Mouse (Mus musculus) natural killer cell, adult 2 months (primary cell): ENCODE measurements around the gene Ecm1.
A peak's percentile ranks its signal among the peaks of the same experiment; 100 is the strongest.
"Not testable (repeated sequence)": the region's sequence is repeated elsewhere in the genome, so short reads cannot be mapped to it uniquely, and the experiment has no call there.

Source experiments
- DNase-seq, 2 experiments: peaks; one replicate each; pipeline ENCODE4 v3.0.0; 2022; ENCODE audit warnings: low spot score in 2 of 2

The Ecm1 gene

DNA sequence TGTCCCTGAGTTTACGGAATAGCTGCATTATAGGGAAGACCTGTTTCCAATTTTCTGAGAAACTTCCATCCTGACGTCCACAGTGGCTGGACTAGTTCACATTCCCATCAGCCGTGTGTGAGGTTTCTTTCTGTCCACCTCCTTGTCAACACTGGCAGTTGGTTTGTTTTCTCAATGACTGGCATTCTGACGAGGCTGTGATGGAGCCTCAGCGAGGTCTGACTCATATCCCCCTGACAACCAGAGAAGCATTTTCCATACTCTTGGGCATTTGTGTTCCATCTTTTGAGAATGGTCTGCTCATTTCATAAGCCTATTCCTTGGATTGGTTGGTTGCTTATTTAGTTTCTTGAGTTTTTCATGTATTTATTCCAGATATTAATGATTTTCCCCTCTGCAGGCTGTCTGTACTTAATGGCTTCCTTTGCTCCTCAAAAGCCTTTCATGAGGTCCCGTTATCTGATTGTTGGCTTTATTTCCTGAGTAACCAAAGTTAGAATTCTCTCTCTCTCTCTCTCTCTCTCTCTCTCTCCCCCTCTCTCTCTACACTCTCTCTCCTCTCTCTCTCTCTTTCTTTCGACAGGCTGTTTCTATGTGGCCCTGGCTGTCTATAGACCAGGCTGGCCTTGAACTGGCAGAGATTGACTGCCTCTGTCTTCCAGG lies 12.5 kb downstream of the Ecm1 start:
- no peak for DNase-seq

GRCm38 (mm10) chr3:95725863-95726262 lies 13.5 kb downstream of the Ecm1 start:
- DNase-seq: no peak

- no peak for DNase-seq
Observed at GRCm38 (mm10) chr3:95722386-95722785, 17.0 kb downstream of the Ecm1 start.

DNA sequence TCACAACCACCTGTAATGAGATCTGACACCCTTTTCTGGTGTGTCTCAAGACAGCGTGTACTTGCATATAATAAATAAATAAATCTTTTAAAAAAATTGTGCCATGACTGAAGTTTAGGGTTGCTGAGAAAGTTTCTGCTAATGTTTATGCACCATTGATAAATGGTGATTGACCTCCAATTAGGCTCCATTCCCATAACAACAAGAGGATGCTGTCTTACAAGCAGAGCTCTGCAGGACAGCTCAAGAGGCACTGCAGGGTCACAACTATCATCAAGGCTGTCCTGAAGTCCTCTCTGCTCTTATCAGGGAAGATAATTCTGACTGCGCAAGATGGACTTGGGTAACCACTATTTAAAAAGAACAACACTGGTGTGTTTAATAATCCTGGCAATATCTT lies 21.2 kb downstream of the Ecm1 start:
- DNase-seq: no peak

DNA sequence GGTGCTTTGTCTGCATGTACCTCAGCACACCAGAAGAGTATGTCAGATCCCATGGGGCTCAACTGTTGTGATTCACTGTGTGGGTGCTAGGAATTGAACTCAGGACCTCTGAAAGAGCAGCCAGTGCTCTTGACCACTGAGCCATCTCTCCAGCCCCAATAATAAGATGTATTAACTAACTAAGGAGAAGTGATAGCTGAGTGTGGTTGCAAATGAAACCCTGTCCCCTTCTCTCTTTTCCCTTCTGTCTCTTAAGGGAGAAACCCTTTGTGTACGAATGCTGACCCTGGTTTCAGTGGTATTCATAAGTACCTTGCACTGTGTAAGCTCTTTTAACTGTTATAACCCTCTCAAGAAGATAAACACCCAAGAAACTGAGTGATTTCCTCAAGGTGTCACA lies 23.3 kb downstream of the Ecm1 start:
- DNase-seq: no peak

DNA sequence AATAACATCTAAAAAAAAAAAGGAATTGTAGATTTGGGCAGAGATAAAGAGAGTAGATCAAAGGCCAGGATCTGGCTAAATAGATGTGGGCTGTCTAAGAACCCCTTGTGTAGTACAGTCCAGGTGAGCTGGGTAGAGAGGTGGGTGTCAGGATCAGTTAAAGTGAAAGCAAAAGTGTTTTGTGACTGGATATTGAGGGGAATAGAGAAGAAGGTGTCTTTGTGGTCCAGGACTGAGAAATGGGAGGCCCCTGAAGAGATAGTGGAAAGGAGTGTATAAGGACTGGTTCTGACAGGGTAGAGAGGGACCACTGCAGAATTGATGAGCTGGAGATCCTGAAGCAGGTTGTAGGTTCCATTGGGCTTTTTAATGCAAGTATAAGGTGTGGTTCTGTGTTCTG lies 29.4 kb downstream of the Ecm1 start:
- no peak for DNase-seq

DNA sequence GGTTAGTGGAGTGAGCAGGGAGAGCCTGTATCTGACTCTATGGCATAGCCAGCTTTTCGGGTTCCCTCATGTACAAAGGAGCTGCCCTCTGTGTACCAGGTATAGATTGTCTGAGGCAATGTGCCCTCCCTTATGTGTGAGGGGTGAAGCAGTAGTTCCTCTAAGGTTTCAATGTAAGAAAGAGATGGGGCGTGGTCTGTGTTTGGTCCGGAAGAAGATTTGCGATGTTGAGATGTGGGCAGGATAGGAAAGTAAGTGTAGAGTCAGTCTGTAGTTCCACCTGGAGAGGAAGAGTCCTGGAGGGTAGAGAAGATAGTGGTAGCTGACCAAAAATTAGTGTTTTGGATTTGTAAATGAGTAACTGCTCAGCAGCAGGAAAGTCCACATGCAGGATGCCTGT lies 30.3 kb downstream of the Ecm1 start:
- DNase-seq: no peak

- DNase-seq: peak in 1 of 2 experiments; percentile 32
Observed at GRCm38 (mm10) chr3:95707497-95707896, 31.9 kb downstream of the Ecm1 start.

DNA sequence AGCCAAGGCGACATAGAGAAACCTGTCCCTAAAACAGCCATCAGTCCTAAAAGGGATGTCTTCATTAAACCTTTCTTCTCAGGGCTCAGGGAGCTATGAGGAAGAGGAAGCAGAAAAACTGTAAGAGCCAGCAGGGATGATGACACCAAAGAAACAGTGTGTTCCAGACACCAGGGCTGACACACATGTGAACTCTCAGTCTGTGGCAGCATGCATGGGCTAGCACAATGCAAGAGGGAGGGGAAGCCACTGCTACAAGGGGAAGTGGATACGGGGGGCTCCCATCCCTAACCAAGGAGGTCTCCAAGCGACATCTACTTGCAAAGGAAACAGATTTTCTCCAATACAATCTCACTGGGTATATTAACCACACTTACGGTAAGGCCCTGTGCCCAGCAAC lies 33.1 kb downstream of the Ecm1 start:
- DNase-seq: no peak

DNA sequence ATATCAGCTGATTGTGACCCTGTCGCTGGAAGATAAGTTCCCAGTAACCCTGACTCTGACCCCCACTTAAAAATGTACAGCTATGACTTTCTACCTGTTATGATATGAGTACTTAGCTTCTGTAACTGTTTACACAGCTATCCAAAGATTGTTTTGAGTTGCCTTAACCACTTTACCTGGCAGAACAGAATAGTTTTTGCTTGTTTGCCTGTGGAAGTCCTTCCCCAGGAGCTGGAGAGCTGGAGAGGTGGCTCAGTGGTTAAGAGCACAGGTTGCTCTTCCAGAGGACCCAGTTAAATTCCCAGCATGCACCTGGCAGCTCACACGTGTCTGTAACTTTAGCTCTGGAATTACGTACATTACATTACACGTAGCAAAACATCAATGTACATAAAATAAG lies 34.8 kb downstream of the Ecm1 start:
- no peak for DNase-seq

GRCm38 (mm10) chr3:95703276-95703675 lies 36.1 kb downstream of the Ecm1 start:
- no peak for DNase-seq

- DNase-seq: no peak
Observed at GRCm38 (mm10) chr3:95701877-95702540, 37.4 kb downstream of the Ecm1 start.

GRCm38 (mm10) chr3:95701085-95701484 lies 38.3 kb downstream of the Ecm1 start:
- no peak for DNase-seq

GRCm38 (mm10) chr3:95700233-95700681 lies 39.1 kb downstream of the Ecm1 start:
- no peak for DNase-seq

- no peak for DNase-seq
Observed at GRCm38 (mm10) chr3:95698286-95698685, 41.1 kb downstream of the Ecm1 start.

DNA sequence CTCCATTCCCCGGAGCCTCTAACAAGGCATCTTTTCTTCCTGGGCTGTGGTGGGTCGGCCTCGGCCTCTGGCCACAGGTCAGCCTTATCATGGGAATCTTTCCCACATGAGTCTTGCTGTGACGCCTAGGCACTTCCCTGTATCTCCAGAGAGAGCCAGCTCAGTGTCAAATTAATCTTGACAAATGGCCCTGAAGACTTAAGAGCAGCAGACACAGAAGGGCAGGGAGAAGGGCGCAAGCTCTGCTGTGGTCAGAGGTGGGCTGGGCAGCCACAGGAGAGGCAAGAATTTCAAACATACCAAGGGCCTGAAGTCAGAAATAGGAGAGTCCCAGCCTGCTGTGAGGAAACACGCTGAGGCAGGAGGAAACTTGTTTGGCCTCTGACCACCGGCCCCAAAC lies 43.0 kb downstream of the Ecm1 start:
- DNase-seq: no peak

GRCm38 (mm10) chr3:95695796-95696195 lies 43.6 kb downstream of the Ecm1 start:
- no peak for DNase-seq

GRCm38 (mm10) chr3:95694808-95695703 lies 44.3 kb downstream of the Ecm1 start:
- no peak for DNase-seq

DNA sequence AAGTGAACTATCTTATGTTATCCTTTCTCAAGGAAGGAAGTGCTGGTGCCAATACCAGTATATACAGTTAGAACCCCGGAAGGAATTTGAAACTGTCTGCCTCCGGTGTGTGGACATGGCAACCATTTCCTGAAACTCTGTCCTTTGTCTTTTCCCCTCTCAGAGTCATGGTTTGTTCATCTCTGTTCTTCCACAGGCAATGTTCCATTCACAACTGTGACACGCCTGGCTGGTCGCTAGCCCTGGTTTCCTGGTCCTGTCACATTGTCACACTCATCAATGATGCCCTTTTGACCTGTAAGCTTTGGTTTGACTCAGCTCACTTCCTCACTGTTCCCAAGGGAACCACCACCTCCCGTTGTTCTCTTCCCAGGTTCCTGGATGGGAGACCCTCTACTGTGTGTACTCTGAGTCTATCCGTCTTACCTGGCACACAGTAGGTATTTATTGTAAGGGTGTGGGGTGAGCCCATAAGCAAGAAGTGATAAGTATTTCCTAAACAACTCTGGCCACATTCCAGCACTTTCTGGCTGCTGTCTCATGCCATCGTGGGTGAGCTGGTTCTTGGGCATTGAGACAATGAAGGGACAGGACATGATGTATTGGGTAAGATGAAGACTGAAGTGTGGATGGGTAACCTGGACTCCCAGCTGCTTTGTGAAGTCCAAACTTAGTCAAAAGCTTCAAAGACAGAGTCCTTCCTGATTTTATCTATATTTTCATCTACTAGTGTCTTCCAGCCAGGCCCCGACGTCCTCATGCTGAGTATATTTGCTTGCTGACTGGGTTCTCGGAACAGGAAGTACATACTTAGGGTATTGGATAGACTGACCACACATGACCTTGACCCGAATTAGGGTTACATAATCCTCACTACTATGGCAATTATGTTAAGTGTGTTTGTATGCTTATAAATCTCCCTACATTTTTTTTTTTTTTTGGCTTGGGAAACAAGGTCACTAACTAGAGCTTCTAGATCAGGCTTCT lies 45.3 kb downstream of the Ecm1 start:
- DNase-seq: no peak

- DNase-seq: no peak
Observed at GRCm38 (mm10) chr3:95692677-95693076, 46.7 kb downstream of the Ecm1 start.

DNA sequence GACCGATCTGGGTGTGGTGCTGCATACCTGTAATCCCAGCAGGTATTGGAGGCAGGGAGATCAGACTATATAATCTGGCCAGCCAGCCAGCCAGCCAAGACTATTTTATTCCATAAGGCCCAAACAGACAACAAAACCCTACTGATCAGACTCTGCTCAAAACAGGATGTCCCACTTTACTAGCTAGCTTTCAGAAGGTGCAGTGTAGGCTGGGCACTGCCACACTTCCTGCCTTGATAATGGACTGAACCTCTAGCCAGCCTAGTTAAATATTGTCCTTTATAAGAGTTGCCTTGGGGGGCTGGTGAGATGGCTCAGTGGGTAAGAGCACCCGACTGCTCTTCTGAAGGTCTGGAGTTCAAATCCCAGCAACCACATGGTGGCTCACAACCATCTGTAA lies 48.8 kb downstream of the Ecm1 start:
- not testable (repeated sequence) for DNase-seq
